Mouse (Mus musculus): ENCODE data around the gene Specc1. TPM values are rescaled to one million over a fixed set of nuclear protein-coding genes. Genes with fewer than 3 reads are reported as not detected.

The Specc1 gene
- total and polyA plus RNA-seq, 3 experiments, result 7.3 to 18.6 (median 15.5) TPM

- no peaks in the 10 kb centered on the region for H3K27me3 ChIP-seq (replicated peaks)
- no peaks in the 10 kb centered on the region for H3K79me2 ChIP-seq (replicated peaks; ENCODE audit: control insufficient read depth, extremely low read depth, insufficient read depth, poor library complexity, severe bottlenecking)
- H3K4me3 ChIP-seq (replicated peaks in 1 of 3; ENCODE audit: low read depth in 2 of 3, low read length in 2 of 3, poor library complexity in 1 of 3), result no peak overlapping the region
- no peak for DNase-seq (ENCODE audit: extremely low read depth)
- H3K27ac ChIP-seq (ENCODE audit: insufficient read depth, low read depth), result no peak overlapping the region
- no peak overlapping the region for H3K4me2 ChIP-seq (ENCODE audit: insufficient read depth, low read depth, poor library complexity, severe bottlenecking)
- H3K36me3 ChIP-seq (replicated peaks in 1 of 2; ENCODE audit: control insufficient read depth in 1 of 2, insufficient read depth in 1 of 2, low read length in 1 of 2), result peaks cover 2 to 6% of the 10 kb centered on the region in 2 experiments
- dilution Hi-C loops (cut with MboI; ENCODE audit: extremely low pct_ligation_motif_present, extremely low pct_unique_long_range_greater_than_20kb, low sequenced_read_pairs) (no loop called here), in situ Hi-C loops (cut with MboI; ENCODE audit: low pct_ligation_motif_present, low pct_unique_long_range_greater_than_20kb, low sequenced_read_pairs) (no loop called here)
- H3K4me1 ChIP-seq (ENCODE audit: control insufficient read depth in 1 of 2, insufficient read depth in 2 of 2), result no peaks in the 10 kb centered on the region
- H3K9ac ChIP-seq (ENCODE audit: insufficient read depth, low read depth), result no peak overlapping the region
- no peaks in the 10 kb centered on the region for H3K9me3 ChIP-seq (replicated peaks; ENCODE audit: low read length)
- TF ChIP-seq POLR2AphosphoS2 (IDR thresholded peaks at IDR 0.05; ENCODE audit: low read depth, low read length), result no peak
- TF ChIP-seq MAZ (IDR thresholded peaks at IDR 0.05; ENCODE audit: low read depth, low read length), result no peak
- TF ChIP-seq JUND (conservative IDR thresholded peaks at IDR 0.05; ENCODE audit: low read depth, low read length), result no peak
- TF ChIP-seq MAFK (IDR thresholded peaks at IDR 0.05; ENCODE audit: insufficient replicate concordance, low read length), result no peak
- TF ChIP-seq SMC3 (IDR thresholded peaks at IDR 0.05; ENCODE audit: low read depth, low read length), result no peak
- no peak for TF ChIP-seq ZMIZ1 (IDR thresholded peaks at IDR 0.05; ENCODE audit: low read depth, low read length)
- TF ChIP-seq ZNF384 (IDR thresholded peaks at IDR 0.05; ENCODE audit: low read depth, low read length), result no peak
These were observed 244.4 kb downstream of the Specc1 start for GRCm38 (mm10) chr11:62200901-62201512.

- Histone ChIP-seq H3K36me3 (replicated peaks in 1 of 2; ENCODE audit: control insufficient read depth in 1 of 2, insufficient read depth in 1 of 2, low read length in 1 of 2) (peaks cover 2 to 13% of the 10 kb centered on the region in 2 experiments), H3K79me2 (replicated peaks; ENCODE audit: control insufficient read depth, extremely low read depth, insufficient read depth, poor library complexity, severe bottlenecking) (no peaks in the 10 kb centered on the region), H3K4me1 (ENCODE audit: control insufficient read depth in 1 of 2, insufficient read depth in 2 of 2) (no peaks in the 10 kb centered on the region), H3K9me3 (replicated peaks; ENCODE audit: low read length) (no peaks in the 10 kb centered on the region), H3K9ac (ENCODE audit: insufficient read depth, low read depth) (no peak overlapping the region), H3K4me3 (replicated peaks in 1 of 3; ENCODE audit: low read depth in 2 of 3, low read length in 2 of 3, poor library complexity in 1 of 3) (no peak overlapping the region), H3K4me2 (ENCODE audit: insufficient read depth, low read depth, poor library complexity, severe bottlenecking) (no peak overlapping the region), H3K27me3 (replicated peaks) (no peaks in the 10 kb centered on the region), H3K27ac (ENCODE audit: insufficient read depth, low read depth) (no peak overlapping the region)
- TF ChIP-seq KAT2A (IDR thresholded peaks at IDR 0.05; ENCODE audit: insufficient replicate concordance, low read length) (no peak), CHD2 (IDR thresholded peaks at IDR 0.05; ENCODE audit: low read length) (no peak), CHD1 (IDR thresholded peaks at IDR 0.05; ENCODE audit: low read depth, low read length) (no peak), CTCF (conservative IDR thresholded peaks at IDR 0.05 in 1 of 2, IDR thresholded peaks at IDR 0.05 in 1 of 2; ENCODE audit: low read depth in 2 of 2, low read length in 2 of 2) (no peak), TBP (conservative IDR thresholded peaks at IDR 0.05; ENCODE audit: low read depth, low read length) (no peak), MAX (IDR thresholded peaks at IDR 0.05; ENCODE audit: low read length) (no peak), JUN (IDR thresholded peaks at IDR 0.05; ENCODE audit: insufficient read depth, low read depth, low read length) (no peak), MAZ (IDR thresholded peaks at IDR 0.05; ENCODE audit: low read depth, low read length) (no peak), USF2 (conservative IDR thresholded peaks at IDR 0.05; ENCODE audit: low read depth, low read length) (no peak), UBTF (IDR thresholded peaks at IDR 0.05; ENCODE audit: low read depth, low read length) (no peak), SMC3 (IDR thresholded peaks at IDR 0.05; ENCODE audit: low read depth, low read length) (no peak), TCF12 (IDR thresholded peaks at IDR 0.05; ENCODE audit: low read depth, low read length) (no peak), USF1 (IDR thresholded peaks at IDR 0.05; ENCODE audit: low read depth, low read length) (no peak), EP300 (IDR thresholded peaks at IDR 0.05; ENCODE audit: low read length) (no peak), JUND (conservative IDR thresholded peaks at IDR 0.05; ENCODE audit: low read depth, low read length) (no peak), ZKSCAN1 (IDR thresholded peaks at IDR 0.05; ENCODE audit: borderline replicate concordance, low read depth, low read length) (no peak)
- dilution Hi-C loops (cut with MboI; ENCODE audit: extremely low pct_ligation_motif_present, extremely low pct_unique_long_range_greater_than_20kb, low sequenced_read_pairs) (no loop called here), in situ Hi-C loops (cut with MboI; ENCODE audit: low pct_ligation_motif_present, low pct_unique_long_range_greater_than_20kb, low sequenced_read_pairs) (no loop called here)
- DNase-seq (ENCODE audit: extremely low read depth), result no peak
These were observed 246.1 kb downstream of the Specc1 start for GRCm38 (mm10) chr11:62202645-62203044.

Data from CH12.LX (cell line).